Mouse (Mus musculus): ENCODE results near the gene Mpp2. TPM values are rescaled to one million over a fixed set of nuclear protein-coding genes. Genes with fewer than 3 reads are reported as not detected.

Mpp2 gene
- 31.0 and 37.4 TPM in 2 replicates for polyA plus RNA-seq (2021; fragmentation: Nextera tagmentation)
- long read RNA-seq, experiment 1, full-length matches to known transcripts = 51 of 120 reads
- long read RNA-seq, experiment 1, partial matches to known transcripts = 21 of 120 reads
- long read RNA-seq, experiment 1, other reads (novel, unspliced or antisense) = 48 of 120 reads
- long read RNA-seq, experiment 2, partial matches to known transcripts = 5 of 24 reads
- long read RNA-seq, experiment 2, other reads (novel, unspliced or antisense) = 19 of 24 reads

GRCm38 (mm10) chr11:102087931-102088898, at the start of gene Mpp2:
Mpp2 (minus strand) TSS chr11:102088515.

GRCm38 (mm10) chr11:102107732-102108131, 19.4 kb upstream of the Mpp2 start, which contains the start of gene Pyy:
Pyy (minus strand) TSS chr11:102107832.

DNA sequence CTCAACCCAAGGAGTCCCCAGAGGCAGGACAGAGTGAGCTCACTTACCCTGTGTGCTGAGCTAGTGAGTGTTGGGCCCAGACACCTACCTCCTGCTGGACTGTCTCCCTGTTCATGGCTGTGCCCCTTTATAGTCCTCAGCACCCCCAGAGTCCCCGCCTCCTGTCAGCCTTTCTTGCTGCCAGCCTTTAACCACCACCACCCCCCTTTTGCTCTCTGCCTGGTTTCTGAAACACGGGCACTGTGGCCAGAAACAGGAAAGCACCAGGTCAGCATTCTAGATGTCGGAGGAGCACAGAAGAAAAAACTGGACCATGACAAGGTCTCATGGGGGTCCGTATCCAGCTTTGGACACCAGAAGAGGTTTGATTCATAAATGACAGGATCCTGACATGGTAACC, 12.9 kb upstream of the Mpp2 start, which contains the start of gene Ppy:
Ppy (minus strand) TSS at position 101 of the 400 bp plus-strand sequence.

GRCm38 (mm10) chr11:102041350-102041949, 46.9 kb downstream of the Mpp2 start, which contains the start of gene Cd300lg:
Cd300lg (plus strand) TSS chr11:102041509.

GRCm38 (mm10) chr11:102028087-102028816, 60.1 kb downstream of the Mpp2 start, which contains the start of gene Mpp3:
Mpp3 (minus strand) TSS chr11:102028461.

Other genes starting within 250 kb of the Mpp2 start
- gene Meox1, start 194.1 kb downstream of the Mpp2 start, polyA plus RNA-seq (2021; fragmentation: Nextera tagmentation) = 0.34 and 0.59 TPM in 2 replicates
- gene Sost, start 121.5 kb downstream of the Mpp2 start, polyA plus RNA-seq (2021; fragmentation: Nextera tagmentation) = not detected in 2 replicates
- not detected in 2 replicates for gene Cfap97d1, start 104.2 kb downstream of the Mpp2 start, polyA plus RNA-seq (2021; fragmentation: Nextera tagmentation)
- gene Dusp3, start 101.5 kb downstream of the Mpp2 start, polyA plus RNA-seq (2021; fragmentation: Nextera tagmentation) = 261 and 289 TPM in 2 replicates
- gene Mpp3, start 60.1 kb downstream of the Mpp2 start, polyA plus RNA-seq (2021; fragmentation: Nextera tagmentation) = 24.1 and 29.1 TPM in 2 replicates
- gene Cd300lg, start 47.0 kb downstream of the Mpp2 start, polyA plus RNA-seq (2021; fragmentation: Nextera tagmentation) = 0.13 TPM in 1 of 2 replicates, not detected in the other
- not detected in 2 replicates for gene Ppy, start 12.8 kb upstream of the Mpp2 start, polyA plus RNA-seq (2021; fragmentation: Nextera tagmentation)
- gene Pyy, start 19.3 kb upstream of the Mpp2 start, polyA plus RNA-seq (2021; fragmentation: Nextera tagmentation) = not detected in 2 replicates
- 0.06 TPM in 1 of 2 replicates, not detected in the other for gene Nags, start 57.0 kb upstream of the Mpp2 start, polyA plus RNA-seq (2021; fragmentation: Nextera tagmentation)
- gene Tmem101, start 67.9 kb upstream of the Mpp2 start, polyA plus RNA-seq (2021; fragmentation: Nextera tagmentation) = 35.3 and 47.1 TPM in 2 replicates
- 91.0 and 105 TPM in 2 replicates for gene Lsm12, start 96.8 kb upstream of the Mpp2 start, polyA plus RNA-seq (2021; fragmentation: Nextera tagmentation)
- gene G6pc3, start 101.1 kb upstream of the Mpp2 start, polyA plus RNA-seq (2021; fragmentation: Nextera tagmentation) = 24.1 and 27.0 TPM in 2 replicates
- gene Hdac5, start 141.7 kb upstream of the Mpp2 start, polyA plus RNA-seq (2021; fragmentation: Nextera tagmentation) = 47.8 and 66.9 TPM in 2 replicates
- gene BC030867, start 160.4 kb upstream of the Mpp2 start, polyA plus RNA-seq (2021; fragmentation: Nextera tagmentation) = 1.4 and 1.6 TPM in 2 replicates
- 0.82 and 1.2 TPM in 2 replicates for gene Asb16, start 180.2 kb upstream of the Mpp2 start, polyA plus RNA-seq (2021; fragmentation: Nextera tagmentation)
- 81.4 and 90.6 TPM in 2 replicates for gene Tmub2, start 196.4 kb upstream of the Mpp2 start, polyA plus RNA-seq (2021; fragmentation: Nextera tagmentation)
- gene Atxn7l3, start 208.1 kb upstream of the Mpp2 start, polyA plus RNA-seq (2021; fragmentation: Nextera tagmentation) = 11.1 and 20.7 TPM in 2 replicates
- gene Ubtf, start 231.2 kb upstream of the Mpp2 start, polyA plus RNA-seq (2021; fragmentation: Nextera tagmentation) = 42.1 and 43.3 TPM in 2 replicates

All from left cerebral cortex, adult 6 months (tissue).